Mouse (Mus musculus): ENCODE measurements around the gene Gm4133.
"Not testable (repeated sequence)": the region's sequence is repeated elsewhere in the genome, so short reads cannot be mapped to it uniquely, and the experiment has no call there.

The Gm4133 gene

DNA sequence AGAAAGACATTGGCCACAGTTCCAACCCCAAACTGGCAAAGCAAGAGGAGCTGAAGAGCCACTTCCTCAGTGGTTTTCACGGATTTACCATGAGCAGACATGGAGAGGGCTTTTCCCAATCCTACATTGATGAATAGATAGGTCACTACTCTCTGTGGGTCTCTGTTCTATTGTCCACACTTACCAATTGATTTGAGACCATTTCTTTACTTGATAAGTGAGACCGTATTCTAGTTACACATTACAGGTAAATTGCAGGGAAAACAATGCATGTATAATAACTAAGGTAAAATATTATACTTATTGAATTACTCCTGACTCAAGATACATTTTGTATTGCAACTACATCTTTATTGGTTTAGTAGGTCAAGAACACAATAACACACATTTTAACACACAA lies at the start of gene Gm4133:
TSS of gene Gm4133 (minus strand) at position 101 of the 400 bp plus-strand sequence.
- DNase-seq (ENCODE audit: low read depth) = not testable (repeated sequence)

GRCm38 (mm10) chr7:20375310-20375709 lies 41.4 kb upstream of the Gm4133 start, which contains the start of gene Gm5728:
TSS of gene Gm5728 (minus strand) at chr7:20375410.
- DNase-seq (ENCODE audit: low read depth) = not testable (repeated sequence)
